Mouse (Mus musculus) gastrocnemius, adult 18-20 months (tissue): Measurements from ENCODE around the gene Gm20388. TPM values are rescaled to one million over a fixed set of nuclear protein-coding genes. Genes with fewer than 3 reads are reported as not detected.
"Not testable (repeated sequence)": the region's sequence is repeated elsewhere in the genome, so short reads cannot be mapped to it uniquely, and the experiment has no call there.

Source experiments
- DNase-seq: peaks from one replicate; pipeline ENCODE4 v3.0.0; 2021; ENCODE audit warnings: low spot score
- total RNA-seq, 2 experiments: library from RNA; stranded (reverse); gene quantifications; 2 replicates each; pipeline ENCODE4 v1.2.3; 2021

The Gm20388 gene
- total RNA-seq, 2 experiments from 2014 or later: 10.5 to 12.3 TPM

GRCm38 (mm10) chr8:120361301-120361700 is 450.7 kb downstream of the Gm20388 start:
- DNase-seq: peak; percentile 37

- peak; percentile 46 for DNase-seq
Measured at GRCm38 (mm10) chr8:120363552-120364071, 453.0 kb downstream of the Gm20388 start.

- DNase-seq: peak; percentile 48
Measured at GRCm38 (mm10) chr8:120364093-120364725, 453.6 kb downstream of the Gm20388 start.

GRCm38 (mm10) chr8:120366840-120367239 is 456.2 kb downstream of the Gm20388 start:
- no peak for DNase-seq

GRCm38 (mm10) chr8:120368191-120368590 is 457.6 kb downstream of the Gm20388 start:
- not testable (repeated sequence) for DNase-seq

GRCm38 (mm10) chr8:120368814-120369649 is 458.4 kb downstream of the Gm20388 start:
- peak; percentile 89 for DNase-seq

- DNase-seq: peak; percentile 27
Measured at GRCm38 (mm10) chr8:120369956-120370355, 459.3 kb downstream of the Gm20388 start.

- no peak for DNase-seq
Measured at GRCm38 (mm10) chr8:120370461-120370860, 459.8 kb downstream of the Gm20388 start.

- DNase-seq: no peak
Measured at GRCm38 (mm10) chr8:120371146-120371545, 460.5 kb downstream of the Gm20388 start.

GRCm38 (mm10) chr8:120371725-120372457 is 461.2 kb downstream of the Gm20388 start:
- DNase-seq: no peak

- DNase-seq: no peak
Measured at GRCm38 (mm10) chr8:120372684-120373083, 462.0 kb downstream of the Gm20388 start.

GRCm38 (mm10) chr8:120373621-120374020 is 463.0 kb downstream of the Gm20388 start:
- no peak for DNase-seq

- DNase-seq: no peak
Measured at GRCm38 (mm10) chr8:120374070-120374469, 463.4 kb downstream of the Gm20388 start.

GRCm38 (mm10) chr8:120374514-120374913 is 463.9 kb downstream of the Gm20388 start:
- DNase-seq: peak; percentile 33

- DNase-seq: no peak
Measured at GRCm38 (mm10) chr8:120375170-120375569, 464.5 kb downstream of the Gm20388 start.

- DNase-seq: no peak
Measured at GRCm38 (mm10) chr8:120376215-120376614, 465.6 kb downstream of the Gm20388 start.

GRCm38 (mm10) chr8:120376847-120377802 is 466.5 kb downstream of the Gm20388 start:
- no peak for DNase-seq

GRCm38 (mm10) chr8:120377803-120378189 is 467.2 kb downstream of the Gm20388 start:
- DNase-seq: no peak

- peak; percentile 88 for DNase-seq
Measured at GRCm38 (mm10) chr8:120378306-120378705, 467.7 kb downstream of the Gm20388 start.

GRCm38 (mm10) chr8:120379015-120379414 is 468.4 kb downstream of the Gm20388 start:
- no peak for DNase-seq

- DNase-seq: no peak
Measured at GRCm38 (mm10) chr8:120381865-120382264, 471.2 kb downstream of the Gm20388 start.
